Mouse (Mus musculus): ENCODE measurements around the gene Fastk.
"Not testable (repeated sequence)": the region's sequence is repeated elsewhere in the genome, so short reads cannot be mapped to it uniquely, and the experiment has no call there.

The Fastk gene

GRCm38 (mm10) chr5:24424004-24424781, 20.9 kb downstream of the Fastk start:
- no peak for DNase-seq (ENCODE audit: extremely low spot score, low spot score)

- peak; percentile 97 for DNase-seq (ENCODE audit: extremely low spot score, low spot score)
Measured at GRCm38 (mm10) chr5:24423129-24424003, 21.7 kb downstream of the Fastk start, which contains the start of the genes Cdk5 and Slc4a2. TSS of gene Cdk5 (minus strand) at chr5:24423530. TSS of gene Slc4a2 (plus strand) at chr5:24423837.

- DNase-seq (ENCODE audit: extremely low spot score, low spot score), result no peak
Measured at GRCm38 (mm10) chr5:24420381-24420780, 24.7 kb downstream of the Fastk start.

GRCm38 (mm10) chr5:24417587-24417986, 27.5 kb downstream of the Fastk start:
- DNase-seq (ENCODE audit: extremely low spot score, low spot score), result no peak

- DNase-seq (ENCODE audit: extremely low spot score, low spot score), result peak; percentile 60
Measured at GRCm38 (mm10) chr5:24416222-24416736, 28.8 kb downstream of the Fastk start.

GRCm38 (mm10) chr5:24413938-24414337, 31.1 kb downstream of the Fastk start:
- no peak for DNase-seq (ENCODE audit: extremely low spot score, low spot score)

GRCm38 (mm10) chr5:24413042-24413693, 31.9 kb downstream of the Fastk start, which contains the start of gene Asic3:
TSS of gene Asic3 (plus strand) at chr5:24413392.
- no peak for DNase-seq (ENCODE audit: extremely low spot score, low spot score)

GRCm38 (mm10) chr5:24412063-24412462, 33.0 kb downstream of the Fastk start:
- no peak for DNase-seq (ENCODE audit: extremely low spot score, low spot score)

GRCm38 (mm10) chr5:24409466-24409865, 35.6 kb downstream of the Fastk start:
- DNase-seq (ENCODE audit: extremely low spot score, low spot score), result no peak

GRCm38 (mm10) chr5:24408651-24409050, 36.4 kb downstream of the Fastk start:
- DNase-seq (ENCODE audit: extremely low spot score, low spot score), result no peak

GRCm38 (mm10) chr5:24405389-24405876, 39.7 kb downstream of the Fastk start:
- DNase-seq (ENCODE audit: extremely low spot score, low spot score), result no peak

GRCm38 (mm10) chr5:24404594-24405360, 40.3 kb downstream of the Fastk start:
- DNase-seq (ENCODE audit: extremely low spot score, low spot score), result no peak

GRCm38 (mm10) chr5:24401969-24402368, 43.1 kb downstream of the Fastk start:
- no peak for DNase-seq (ENCODE audit: extremely low spot score, low spot score)

- no peak for DNase-seq (ENCODE audit: extremely low spot score, low spot score)
Measured at GRCm38 (mm10) chr5:24400911-24401605, 44.0 kb downstream of the Fastk start.

- no peak for DNase-seq (ENCODE audit: extremely low spot score, low spot score)
Measured at GRCm38 (mm10) chr5:24400362-24400761, 44.7 kb downstream of the Fastk start.

GRCm38 (mm10) chr5:24399686-24400085, 45.4 kb downstream of the Fastk start:
- no peak for DNase-seq (ENCODE audit: extremely low spot score, low spot score)

GRCm38 (mm10) chr5:24396254-24396653, 48.8 kb downstream of the Fastk start:
- not testable (repeated sequence) for DNase-seq (ENCODE audit: extremely low spot score, low spot score)

GRCm38 (mm10) chr5:24394165-24394894, 50.8 kb downstream of the Fastk start:
- peak; percentile 96 for DNase-seq (ENCODE audit: extremely low spot score, low spot score)

- peak; percentile 82 for DNase-seq (ENCODE audit: extremely low spot score, low spot score)
Measured at GRCm38 (mm10) chr5:24393392-24393997, 51.6 kb downstream of the Fastk start, which contains the start of gene Abcb8. TSS of gene Abcb8 (plus strand) at chr5:24393663.

Data from neural tube, embryonic 10.5 days (tissue).